Mouse (Mus musculus): ENCODE data around the gene Dcdc2a. TPM values are rescaled to one million over a fixed set of nuclear protein-coding genes. Genes with fewer than 3 reads are reported as not detected.

The Dcdc2a gene
- total and polyA plus RNA-seq, 3 experiments = 0.12 TPM; not detected in 2

GRCm38 (mm10) chr13:25077262-25077661 is 21.5 kb downstream of the Dcdc2a start:
- Histone ChIP-seq H3K9ac (ENCODE audit: low read depth, low read length) (no peak overlapping the region), H3K27ac (no peak overlapping the region), H3K4me3 (no peak overlapping the region), H3K4me1 (ENCODE audit: control insufficient read depth, insufficient read depth, low read length) (no peaks in the 10 kb centered on the region), H3K36me3 (ENCODE audit: control insufficient read depth, insufficient read depth, low read length) (no peaks in the 10 kb centered on the region), H3K27me3 (ENCODE audit: control insufficient read depth, insufficient read depth, low read length) (no peaks in the 10 kb centered on the region), H3K79me2 (replicated peaks; ENCODE audit: control insufficient read depth, insufficient read depth, low read length) (no peaks in the 10 kb centered on the region)
- intact Hi-C loops (cut with DNase I) = no loop called here
- DNase-seq = no peak
- TF ChIP-seq POLR2A (IDR thresholded peaks at IDR 0.05; ENCODE audit: insufficient read depth, low read depth, low read length) = no peak
- WGBS = 43% methylated on average over 7 of the region's 7 CpGs

- WGBS = 9% methylated on average over 15 of the region's 15 CpGs
- intact Hi-C loops (cut with DNase I) = no loop called here
- Histone ChIP-seq H3K27ac (no peak overlapping the region), H3K4me3 (no peak overlapping the region), H3K36me3 (ENCODE audit: control insufficient read depth, insufficient read depth, low read length) (no peaks in the 10 kb centered on the region), H3K79me2 (replicated peaks; ENCODE audit: control insufficient read depth, insufficient read depth, low read length) (no peaks in the 10 kb centered on the region), H3K27me3 (ENCODE audit: control insufficient read depth, insufficient read depth, low read length) (no peaks in the 10 kb centered on the region), H3K4me1 (ENCODE audit: control insufficient read depth, insufficient read depth, low read length) (no peaks in the 10 kb centered on the region), H3K9ac (ENCODE audit: low read depth, low read length) (no peak overlapping the region)
- no peak for TF ChIP-seq CTCF (IDR thresholded peaks at IDR 0.05)
- TF ChIP-seq POLR2A (IDR thresholded peaks at IDR 0.05; ENCODE audit: insufficient read depth, low read depth, low read length) = no peak
- no peak for TF ChIP-seq EP300 (IDR thresholded peaks at IDR 0.05; ENCODE audit: insufficient read depth, low read depth, low read length)
- DNase-seq = no peak
Measured at GRCm38 (mm10) chr13:25083144-25083572, 27.4 kb downstream of the Dcdc2a start.

- Histone ChIP-seq H3K79me2 (replicated peaks; ENCODE audit: control insufficient read depth, insufficient read depth, low read length) (no peaks in the 10 kb centered on the region), H3K27me3 (ENCODE audit: control insufficient read depth, insufficient read depth, low read length) (no peaks in the 10 kb centered on the region), H3K36me3 (ENCODE audit: control insufficient read depth, insufficient read depth, low read length) (no peaks in the 10 kb centered on the region), H3K4me1 (ENCODE audit: control insufficient read depth, insufficient read depth, low read length) (no peaks in the 10 kb centered on the region), H3K4me3 (no peak overlapping the region), H3K27ac (no peak overlapping the region), H3K9ac (ENCODE audit: low read depth, low read length) (no peak overlapping the region)
- 84% methylated on average over 7 of the region's 7 CpGs for WGBS
- no peak for DNase-seq
- TF ChIP-seq POLR2A (IDR thresholded peaks at IDR 0.05; ENCODE audit: insufficient read depth, low read depth, low read length) (no peak), EP300 (IDR thresholded peaks at IDR 0.05; ENCODE audit: insufficient read depth, low read depth, low read length) (no peak), CTCF (IDR thresholded peaks at IDR 0.05) (no peak)
- intact Hi-C loops (cut with DNase I) = no loop called here
Measured at GRCm38 (mm10) chr13:25085147-25085546, 29.3 kb downstream of the Dcdc2a start.

- H3K79me2 ChIP-seq (replicated peaks; ENCODE audit: control insufficient read depth, insufficient read depth, low read length) = no peaks in the 10 kb centered on the region
- H3K9ac ChIP-seq (ENCODE audit: low read depth, low read length) = no peak overlapping the region
- intact Hi-C loops (cut with DNase I) = no loop called here
- DNase-seq = no peak
- no peak for TF ChIP-seq CTCF (IDR thresholded peaks at IDR 0.05)
- TF ChIP-seq EP300 (IDR thresholded peaks at IDR 0.05; ENCODE audit: insufficient read depth, low read depth, low read length) = no peak
- no peak for TF ChIP-seq POLR2A (IDR thresholded peaks at IDR 0.05; ENCODE audit: insufficient read depth, low read depth, low read length)
- H3K27ac ChIP-seq = no peak overlapping the region
- H3K4me1 ChIP-seq (ENCODE audit: control insufficient read depth, insufficient read depth, low read length) = no peaks in the 10 kb centered on the region
- H3K27me3 ChIP-seq (ENCODE audit: control insufficient read depth, insufficient read depth, low read length) = no peaks in the 10 kb centered on the region
- H3K36me3 ChIP-seq (ENCODE audit: control insufficient read depth, insufficient read depth, low read length) = no peaks in the 10 kb centered on the region
- 84% methylated on average over 5 of the region's 5 CpGs for WGBS
- H3K4me3 ChIP-seq = no peak overlapping the region
Measured at GRCm38 (mm10) chr13:25091347-25091746, 35.5 kb downstream of the Dcdc2a start.

- no peaks in the 10 kb centered on the region for H3K79me2 ChIP-seq (replicated peaks; ENCODE audit: control insufficient read depth, insufficient read depth, low read length)
- intact Hi-C loops (cut with DNase I) = no loop called here
- H3K27ac ChIP-seq = no peak overlapping the region
- H3K9ac ChIP-seq (ENCODE audit: low read depth, low read length) = no peak overlapping the region
- TF ChIP-seq POLR2A (IDR thresholded peaks at IDR 0.05; ENCODE audit: insufficient read depth, low read depth, low read length) = no peak
- no peak for TF ChIP-seq EP300 (IDR thresholded peaks at IDR 0.05; ENCODE audit: insufficient read depth, low read depth, low read length)
- TF ChIP-seq CTCF (IDR thresholded peaks at IDR 0.05) = no peak
- no peaks in the 10 kb centered on the region for H3K36me3 ChIP-seq (ENCODE audit: control insufficient read depth, insufficient read depth, low read length)
- no peak for DNase-seq
- no peaks in the 10 kb centered on the region for H3K4me1 ChIP-seq (ENCODE audit: control insufficient read depth, insufficient read depth, low read length)
- WGBS = 85% methylated on average over 4 of the region's 4 CpGs
- no peak overlapping the region for H3K4me3 ChIP-seq
- H3K27me3 ChIP-seq (ENCODE audit: control insufficient read depth, insufficient read depth, low read length) = no peaks in the 10 kb centered on the region
Measured at GRCm38 (mm10) chr13:25093776-25094175, 38.0 kb downstream of the Dcdc2a start.

- H3K4me1 ChIP-seq (ENCODE audit: control insufficient read depth, insufficient read depth, low read length) = no peaks in the 10 kb centered on the region
- H3K27ac ChIP-seq = no peak overlapping the region
- H3K9ac ChIP-seq (ENCODE audit: low read depth, low read length) = no peak overlapping the region
- WGBS = 65% methylated on average over 4 of the region's 4 CpGs
- H3K79me2 ChIP-seq (replicated peaks; ENCODE audit: control insufficient read depth, insufficient read depth, low read length) = no peaks in the 10 kb centered on the region
- intact Hi-C loops (cut with DNase I) = no loop called here
- no peak for DNase-seq
- H3K27me3 ChIP-seq (ENCODE audit: control insufficient read depth, insufficient read depth, low read length) = no peaks in the 10 kb centered on the region
- no peak overlapping the region for H3K4me3 ChIP-seq
- no peaks in the 10 kb centered on the region for H3K36me3 ChIP-seq (ENCODE audit: control insufficient read depth, insufficient read depth, low read length)
- TF ChIP-seq CTCF (IDR thresholded peaks at IDR 0.05) = no peak
- TF ChIP-seq POLR2A (IDR thresholded peaks at IDR 0.05; ENCODE audit: insufficient read depth, low read depth, low read length) = no peak
Measured at GRCm38 (mm10) chr13:25094381-25094780, 38.6 kb downstream of the Dcdc2a start.
